In the genomic region with DNA sequence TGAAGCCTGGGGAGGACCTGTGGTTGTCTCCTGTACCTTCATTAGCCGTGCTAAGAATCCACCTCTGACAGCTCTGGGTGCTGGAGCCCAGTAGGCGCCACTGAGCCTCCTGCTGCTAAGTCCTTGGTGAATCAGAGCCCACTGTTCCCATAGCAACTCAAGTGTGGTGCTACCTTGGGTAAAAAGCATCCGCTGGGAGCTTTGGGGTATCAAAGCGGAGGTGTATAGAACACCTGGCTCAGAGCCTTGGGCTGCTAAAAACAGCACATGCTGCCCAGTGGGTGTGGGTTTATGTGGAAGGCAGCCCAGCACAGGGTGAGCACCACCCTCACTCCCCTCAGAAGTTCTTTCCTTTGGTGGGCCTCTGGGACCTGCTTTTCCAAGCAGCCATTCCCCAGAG, we compare ENCODE assay signal across 18 mouse cellular contexts. TPM values are rescaled to one million over a fixed set of nuclear protein-coding genes. Genes with fewer than 3 reads are reported as not detected.
DNase-seq lines count a peak whose midpoint lies in the region; ATAC-seq lines count a peak whose summit lies in the region.
"Had no signal": no experiment of that assay in that cellular context is flagged by ENCODE, and none has a peak within 500 bp of the region (broad histone marks: within the 10 kb centered on the region; RNA-seq: fewer than 3 reads in every experiment).

No protein-coding gene starts in this region.

- no peak for ATAC-seq in heart, embryonic 11.5 days (replicated peaks; ENCODE audit: insufficient number of reproducible peaks, low FRiP score, low TSS enrichment)
- ATAC-seq: forebrain, embryonic 15.5 days; inflammation-experienced regulatory T-cells, adult 6 months had no signal

- WGBS in heart, embryonic 11.5 days (ENCODE audit: insufficient replicate concordance) = 77% methylated on average over 4 of the region's 4 CpGs

- H3K27me3 ChIP-seq in heart, embryonic 11.5 days (ENCODE audit: control insufficient read depth, insufficient read depth, low read length) = no peaks in the 10 kb centered on the region
- H3K27me3 ChIP-seq: forebrain, embryonic 15.5 days had no signal

- H3K4me2 ChIP-seq in heart, embryonic 11.5 days = no peak overlapping the region
- H3K4me2 ChIP-seq: forebrain, embryonic 15.5 days had no signal

- no peaks in the 10 kb centered on the region for H3K36me3 ChIP-seq in heart, embryonic 11.5 days (ENCODE audit: control insufficient read depth, insufficient read depth, low read length)

- no peak overlapping the region for H3K4me3 ChIP-seq in heart, embryonic 11.5 days (ENCODE audit: low read depth, low read length)
- H3K4me3 ChIP-seq: forebrain, embryonic 15.5 days; heart, adult 2 months; megakaryocyte, embryonic 14.5 days had no signal

- no peak overlapping the region for H3K27ac ChIP-seq in heart, embryonic 11.5 days (ENCODE audit: low read depth, low read length)
- H3K27ac ChIP-seq: forebrain, embryonic 15.5 days; heart, adult 2 months had no signal

- peak; percentile 92 for DNase-seq in right cerebral cortex, adult 18-20 months
- DNase-seq in right cerebral cortex, postnatal 4 days = no peak
- peak; percentile 89 for DNase-seq in layer of hippocampus, adult 9-11 months
- peak; percentile 86 for DNase-seq in right cerebral cortex, adult 2 months (ENCODE audit: low spot score in 2 of 2)
- DNase-seq in heart, adult 18-20 months = no peak
- no peak for DNase-seq in thymus, postnatal 14 days
- DNase-seq: adrenal gland, adult 8-10 months; B cell, adult 2 months; cerebellum, adult 8-10 months; gastrocnemius, postnatal 10 days; heart, adult 2 months; kidney, adult 8-10 months; lung, postnatal 10 days; thymus, postnatal 4 days had no signal

- peaks cover 10% of the 10 kb centered on the region; the same call in 1 of the 2 replicates for H3K4me1 ChIP-seq in heart, embryonic 11.5 days (ENCODE audit: control insufficient read depth, insufficient read depth, low read length)
- H3K4me1 ChIP-seq: forebrain, embryonic 15.5 days had no signal

- no peaks in the 10 kb centered on the region for H3K9me3 ChIP-seq in heart, embryonic 11.5 days (replicated peaks; ENCODE audit: control insufficient read depth, low read length)
- H3K9me3 ChIP-seq: megakaryocyte, embryonic 14.5 days had no signal

- H3K9ac ChIP-seq in heart, embryonic 11.5 days (ENCODE audit: low read depth, low read length) = no peak overlapping the region
- H3K9ac ChIP-seq: forebrain, embryonic 15.5 days had no signal

RNA-seq across cellular contexts. Expression of gene Clstn1, which starts 30.2 kb away (rescaled TPM):
- total RNA-seq in heart, adult 18-20 months (2021) = 10 to 100 TPM; 96.1 to 96.2 TPM
- polyA plus RNA-seq in heart, embryonic 11.5 days (2014; fragmentation: Nextera tagmentation; extraction: Ambion mirVana) = 12.3 and 18.1 TPM in 2 replicates

RNA-seq across cellular contexts. Expression of gene Ctnnbip1, which starts 38.1 kb away (rescaled TPM):
- total RNA-seq in heart, adult 18-20 months (2021) = 10 to 100 TPM; 24.2 to 25.1 TPM
- polyA plus RNA-seq in heart, embryonic 11.5 days (2014; fragmentation: Nextera tagmentation; extraction: Ambion mirVana) = 36.3 and 36.8 TPM in 2 replicates

Comparison
In these comparisons a context has a peak if more than half of its experiments do, and no peak if none do; other contexts are left out.
1. DNase-seq: peak in right cerebral cortex, adult 18-20 months (single experiment), layer of hippocampus, adult 9-11 months (single experiment) and right cerebral cortex, adult 2 months (2 of 2); none in right cerebral cortex, postnatal 4 days (single experiment), heart, adult 18-20 months (0 of 2) and thymus, postnatal 14 days (single experiment).